Mouse (Mus musculus) hindbrain, embryonic 12.5 days (tissue): ENCODE results near the gene Clrn2. TPM values are rescaled to one million over a fixed set of nuclear protein-coding genes. Genes with fewer than 3 reads are reported as not detected.
A peak's percentile ranks its signal among the peaks of the same experiment; 100 is the strongest.

ENCODE experiments used
- ATAC-seq: fragments of 200-750 bp; cut with Nextera tagmentation; 2 replicates; pipeline ENCODE4 v1.8.0; 2017; ENCODE audit warnings: moderate TSS enrichment; ENCODE audit not compliant: low FRiP score
- H3K27ac ChIP-seq: fragments of 300-500 bp; sonication (generic); 2 replicates; pipeline ENCODE4 v1.5.1; 2016; ENCODE audit warnings: mild to moderate bottlenecking
- H3K27me3 ChIP-seq: fragments of 300-500 bp; sonication (generic); 2 replicates; pipeline ENCODE4 v1.6.1; 2016; ENCODE audit warnings: mild to moderate bottlenecking
- H3K36me3 ChIP-seq: fragments of 300-500 bp; sonication (generic); 2 replicates; pipeline ENCODE4 v1.6.1; 2016; ENCODE audit warnings: mild to moderate bottlenecking
- H3K4me1 ChIP-seq: fragments of 300-500 bp; sonication (generic); 2 replicates; pipeline ENCODE4 v1.6.1; 2016
- H3K4me2 ChIP-seq: fragments of 300-500 bp; sonication (generic); replicated peaks from 2 replicates; pipeline ENCODE4 v1.6.1; 2016; ENCODE audit warnings: mild to moderate bottlenecking
- H3K4me3 ChIP-seq: fragments of 300-500 bp; sonication (generic); 2 replicates; pipeline ENCODE4 v1.5.1; 2016; ENCODE audit warnings: mild to moderate bottlenecking
- H3K9ac ChIP-seq: fragments of 300-500 bp; sonication (generic); 2 replicates; pipeline ENCODE4 v1.6.1; 2016; ENCODE audit warnings: mild to moderate bottlenecking, moderate library complexity
- H3K9me3 ChIP-seq: fragments of 300-500 bp; sonication (generic); replicated peaks from 2 replicates; pipeline ENCODE4 v1.6.1; 2016; ENCODE audit warnings: mild to moderate bottlenecking
- WGBS: fragments of 180-500 bp; shearing (Covaris S2); methylation state at CpG from one replicate; pipeline ENCODE4 v1.1.7; 2016; 5-methylcytosine and 5-hydroxymethylcytosine counted together
- polyA plus RNA-seq: library from polyadenylated mRNA; unstranded; fragments of >200 nt; fragmentation: Nextera tagmentation; extraction: Ambion mirVana; gene quantifications from 2 replicates; pipeline ENCODE4 v1.2.1, GENCODE M21; 2016

The Clrn2 gene
- polyA plus RNA-seq, 1 experiment from 2014 or later, result 0.23 TPM

DNA sequence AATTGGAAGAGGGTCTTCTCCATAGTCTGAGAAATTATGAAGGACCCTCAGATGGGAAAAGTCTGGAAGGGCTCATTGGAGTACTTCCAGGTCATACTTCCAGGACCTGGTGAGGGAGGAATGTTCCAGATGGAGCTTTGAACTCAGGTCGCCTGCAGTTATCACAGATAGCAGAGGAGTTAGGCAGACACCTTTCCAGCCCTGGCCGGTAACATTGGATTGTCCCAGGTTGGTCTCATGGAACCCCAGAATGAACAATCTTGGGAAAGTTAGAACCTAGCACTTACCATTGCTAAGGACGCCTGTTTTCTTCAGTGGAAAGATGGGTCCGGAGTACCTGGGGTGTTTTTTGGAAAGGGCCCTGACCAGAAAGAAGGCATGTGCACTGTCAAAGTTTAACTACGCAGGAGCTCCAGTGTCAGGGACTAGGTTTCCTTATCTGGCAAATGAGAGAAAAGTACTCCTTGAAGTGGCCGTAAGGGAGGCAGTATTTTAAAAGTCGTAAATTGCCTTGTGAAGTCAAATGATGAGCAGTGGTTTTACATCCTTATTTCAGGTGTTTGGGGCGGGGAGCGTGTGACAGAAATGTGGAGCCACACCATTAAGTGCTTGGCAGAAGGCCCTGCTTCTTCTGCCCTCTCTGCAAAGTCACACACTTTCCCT is 40.7 kb downstream of the Clrn2 start:
- Histone ChIP-seq H3K27ac (no peak overlapping the region), H3K27me3 (peaks cover 3% of the 10 kb centered on the region; the same call in 1 of the 2 replicates), H3K4me3 (peak overlapping the region; percentile 63), H3K4me2 (peak overlapping the region; percentile 70), H3K9ac (0 out of 2 replicates have a peak overlapping the region, but pooled peaks have one; percentile 73), H3K9me3 (no peaks in the 10 kb centered on the region), H3K36me3 (peaks cover 10% of the 10 kb centered on the region), H3K4me1 (0 out of 2 replicates have a peak, but pooled peaks cover 11% of the 10 kb centered on the region)
- 73% methylated on average over 9 of the region's 9 CpGs for WGBS
- ATAC-seq, result no peak; the same call in 1 of the 2 replicates

- H3K4me1 ChIP-seq, result 0 out of 2 replicates have a peak, but pooled peaks cover 11% of the 10 kb centered on the region
- WGBS, result 88% methylated on average over 3 of the region's 3 CpGs
- no peak overlapping the region for H3K4me2 ChIP-seq
- H3K27ac ChIP-seq, result no peak overlapping the region
- ATAC-seq, result no peak
- H3K9ac ChIP-seq, result no peak overlapping the region
- peaks cover 20% of the 10 kb centered on the region for H3K36me3 ChIP-seq
- peaks cover 3% of the 10 kb centered on the region; the same call in 1 of the 2 replicates for H3K27me3 ChIP-seq
- no peaks in the 10 kb centered on the region for H3K9me3 ChIP-seq
- H3K4me3 ChIP-seq, result no peak overlapping the region
Observed at GRCm38 (mm10) chr5:45495429-45495975, 42.0 kb downstream of the Clrn2 start.

GRCm38 (mm10) chr5:45496042-45496441 is 42.5 kb downstream of the Clrn2 start:
- H3K4me2 ChIP-seq, result no peak overlapping the region
- no peaks in the 10 kb centered on the region for H3K9me3 ChIP-seq
- peaks cover 3% of the 10 kb centered on the region; the same call in 1 of the 2 replicates for H3K27me3 ChIP-seq
- H3K9ac ChIP-seq, result no peak overlapping the region
- H3K36me3 ChIP-seq, result peaks cover 24% of the 10 kb centered on the region
- no peak overlapping the region for H3K4me3 ChIP-seq
- 0 out of 2 replicates have a peak, but pooled peaks cover 11% of the 10 kb centered on the region for H3K4me1 ChIP-seq
- H3K27ac ChIP-seq, result no peak overlapping the region
- ATAC-seq, result no peak

- ATAC-seq, result no peak
- WGBS, result 89% methylated on average over 4 of the region's 4 CpGs
- Histone ChIP-seq H3K4me1 (0 out of 2 replicates have a peak, but pooled peaks cover 11% of the 10 kb centered on the region), H3K4me2 (no peak overlapping the region), H3K27ac (no peak overlapping the region), H3K4me3 (no peak overlapping the region), H3K9me3 (no peaks in the 10 kb centered on the region), H3K27me3 (peaks cover under 1% of the 10 kb centered on the region; the same call in 1 of the 2 replicates), H3K9ac (no peak overlapping the region), H3K36me3 (peaks cover 28% of the 10 kb centered on the region)
Observed at GRCm38 (mm10) chr5:45496479-45496878, 42.9 kb downstream of the Clrn2 start.

DNA sequence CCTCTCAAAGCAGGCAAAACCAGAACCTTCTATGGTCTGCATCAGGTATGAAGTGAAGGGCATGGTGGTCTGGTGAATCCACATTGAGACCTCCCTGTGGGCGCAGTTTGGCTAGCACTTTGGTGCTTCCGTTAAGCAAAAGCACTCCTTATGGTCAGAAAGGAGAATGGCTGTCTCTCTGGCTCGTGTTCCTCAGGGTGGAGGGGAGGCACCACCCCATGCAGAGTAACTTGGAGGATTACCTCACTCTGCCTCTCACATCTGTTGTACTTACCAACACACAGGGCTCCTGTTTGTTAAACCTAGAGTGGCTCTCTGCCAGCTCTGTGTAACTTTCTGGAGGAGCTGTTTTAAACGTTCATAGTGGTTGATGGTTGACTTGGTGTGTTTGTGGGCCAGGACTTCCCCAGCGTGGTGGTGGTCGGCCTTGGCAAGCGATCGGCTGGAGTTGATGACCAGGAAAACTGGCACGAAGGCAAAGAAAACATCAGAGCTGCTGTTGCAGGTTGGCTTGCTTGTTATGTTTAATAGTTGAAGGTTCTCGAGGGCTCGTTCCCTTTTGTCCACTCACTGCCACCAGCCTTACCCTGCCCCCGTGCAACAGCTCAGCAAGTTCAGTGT is 43.5 kb downstream of the Clrn2 start:
- Histone ChIP-seq H3K4me2 (no peak overlapping the region), H3K27ac (no peak overlapping the region), H3K36me3 (peaks cover 33% of the 10 kb centered on the region), H3K4me1 (0 out of 2 replicates have a peak, but pooled peaks cover 11% of the 10 kb centered on the region), H3K9ac (no peak overlapping the region), H3K27me3 (no peaks in the 10 kb centered on the region), H3K9me3 (no peaks in the 10 kb centered on the region), H3K4me3 (no peak overlapping the region)
- no peak for ATAC-seq
- 86% methylated on average over 12 of the region's 12 CpGs for WGBS

DNA sequence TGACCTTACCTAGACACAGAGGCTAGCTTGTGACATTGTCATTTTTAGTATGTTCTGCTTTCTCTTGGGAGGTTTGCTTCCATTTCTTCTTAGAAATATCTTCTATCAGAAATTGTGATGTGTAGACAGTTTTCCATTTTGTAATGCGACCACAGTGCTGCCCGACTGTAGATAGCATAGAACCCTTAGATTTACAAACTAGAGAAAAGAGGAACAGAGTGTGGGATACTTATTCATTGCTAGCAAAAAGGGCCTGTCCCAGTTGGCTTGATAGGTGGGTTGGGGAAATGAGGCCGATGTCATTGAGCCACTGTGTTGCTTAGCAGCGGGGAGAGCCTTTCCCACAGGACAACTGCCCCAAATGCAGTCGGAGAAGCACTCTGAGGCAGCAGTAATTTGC is 44.0 kb downstream of the Clrn2 start:
- H3K36me3 ChIP-seq, result peaks cover 35% of the 10 kb centered on the region
- no peak overlapping the region for H3K4me2 ChIP-seq
- no peak overlapping the region for H3K4me3 ChIP-seq
- no peaks in the 10 kb centered on the region for H3K27me3 ChIP-seq
- no peaks in the 10 kb centered on the region for H3K9me3 ChIP-seq
- 90% methylated on average over 5 of the region's 5 CpGs for WGBS
- ATAC-seq, result no peak
- H3K9ac ChIP-seq, result no peak overlapping the region
- 0 out of 2 replicates have a peak, but pooled peaks cover 11% of the 10 kb centered on the region for H3K4me1 ChIP-seq
- H3K27ac ChIP-seq, result no peak overlapping the region

GRCm38 (mm10) chr5:45510071-45510470 is 56.5 kb downstream of the Clrn2 start:
- Histone ChIP-seq H3K9me3 (no peaks in the 10 kb centered on the region), H3K4me1 (no peaks in the 10 kb centered on the region), H3K4me2 (no peak overlapping the region), H3K27me3 (no peaks in the 10 kb centered on the region), H3K9ac (no peak overlapping the region), H3K4me3 (no peak overlapping the region), H3K27ac (no peak overlapping the region), H3K36me3 (peaks cover 41% of the 10 kb centered on the region)
- no peak for ATAC-seq
- 83% methylated on average over 7 of the region's 7 CpGs for WGBS

- Histone ChIP-seq H3K9ac (no peak overlapping the region), H3K4me3 (no peak overlapping the region), H3K27ac (no peak overlapping the region), H3K4me2 (no peak overlapping the region), H3K36me3 (peaks cover 21% of the 10 kb centered on the region), H3K9me3 (no peaks in the 10 kb centered on the region), H3K27me3 (no peaks in the 10 kb centered on the region), H3K4me1 (no peaks in the 10 kb centered on the region)
- no peak for ATAC-seq
- 95% methylated on average over 6 of the region's 6 CpGs for WGBS
Observed at GRCm38 (mm10) chr5:45512908-45513307, 59.4 kb downstream of the Clrn2 start.

DNA sequence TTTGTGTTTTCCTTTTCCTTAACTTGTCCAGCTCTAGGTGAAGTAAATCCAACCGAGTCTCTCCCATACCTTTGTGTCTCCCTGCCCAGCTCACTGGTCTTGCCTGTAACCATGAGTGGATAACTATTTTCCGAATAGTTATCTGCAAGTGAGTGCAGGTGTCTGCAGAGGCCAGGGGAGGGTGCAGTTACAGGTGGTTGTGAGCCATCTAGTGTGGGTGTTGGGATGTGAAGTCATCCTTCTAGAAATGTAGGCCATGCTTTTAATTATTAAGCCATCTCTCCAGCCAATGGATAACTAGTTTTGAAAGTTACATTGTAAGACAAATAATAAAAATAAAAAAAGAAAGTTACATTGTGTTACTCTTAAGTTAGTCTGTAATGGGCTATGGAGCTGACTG is 60.0 kb downstream of the Clrn2 start:
- Histone ChIP-seq H3K36me3 (peaks cover 21% of the 10 kb centered on the region), H3K4me2 (no peak overlapping the region), H3K27ac (no peak overlapping the region), H3K4me3 (no peak overlapping the region), H3K27me3 (no peaks in the 10 kb centered on the region), H3K9me3 (no peaks in the 10 kb centered on the region), H3K4me1 (no peaks in the 10 kb centered on the region), H3K9ac (no peak overlapping the region)
- 94% methylated on average over 2 of the region's 2 CpGs for WGBS
- no peak for ATAC-seq

Other genes with a start within 250 kb of the Clrn2 start
- 109 and 117 TPM in 2 replicates for gene Qdpr, start 3.5 kb upstream of the Clrn2 start, polyA plus RNA-seq
- gene Lap3, start 39.6 kb downstream of the Clrn2 start, polyA plus RNA-seq, result 57.3 and 58.8 TPM in 2 replicates
- gene Med28, start 66.5 kb downstream of the Clrn2 start, polyA plus RNA-seq, result 255 TPM in 2 replicates
- gene Fam184b, start 185.9 kb downstream of the Clrn2 start, polyA plus RNA-seq, result 0.79 and 0.83 TPM in 2 replicates
- 40.2 and 43.6 TPM in 2 replicates for gene Ncapg, start 216.2 kb downstream of the Clrn2 start, polyA plus RNA-seq